Comparison of ENCODE assay signal across 21 mouse cellular contexts in the genomic region with DNA sequence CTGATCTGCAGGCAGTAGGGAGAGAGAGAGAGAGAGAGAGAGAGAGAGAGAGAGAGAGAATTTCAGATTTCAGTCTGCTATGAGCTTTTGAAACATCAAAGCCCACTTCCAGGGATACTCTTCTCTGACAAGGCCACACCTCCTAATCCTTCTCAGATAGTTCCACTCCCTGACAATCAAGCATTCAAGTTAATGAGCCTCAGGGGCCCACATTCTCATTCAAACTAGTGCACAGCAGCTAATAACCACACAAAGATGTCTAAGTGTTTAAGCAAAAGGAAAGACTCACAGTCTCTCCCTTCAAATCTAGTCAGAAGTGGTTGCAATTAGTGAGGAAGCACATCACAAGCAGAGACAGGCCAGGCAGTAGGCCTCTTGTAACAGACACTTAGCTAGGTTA. TPM values are rescaled to one million over a fixed set of nuclear protein-coding genes. Genes with fewer than 3 reads are reported as not detected.
DNase-seq lines count a peak whose midpoint lies in the region; ATAC-seq and TF ChIP-seq lines count a peak whose summit lies in the region.
"Had no signal": no experiment of that assay in that cellular context is flagged by ENCODE, and none has a peak within 500 bp of the region (broad histone marks: within the 10 kb centered on the region; RNA-seq: fewer than 3 reads in every experiment).

No protein-coding gene starts in this region.

- H3K27me3 ChIP-seq in heart, embryonic 16.5 days (ENCODE audit: control insufficient read depth, insufficient read depth, low read length): no peaks in the 10 kb centered on the region
- H3K27me3 ChIP-seq in lung, embryonic 14.5 days (ENCODE audit: insufficient read depth, low read length): no peaks in the 10 kb centered on the region
- no peaks in the 10 kb centered on the region for H3K27me3 ChIP-seq in lung, postnatal 0 days (replicated peaks; ENCODE audit: insufficient read depth, low read length)
- H3K27me3 ChIP-seq: embryonic facial prominence, embryonic 13.5 days; liver, embryonic 12.5 days; lung, embryonic 15.5 days; neural tube, embryonic 15.5 days had no signal

- no peak for ATAC-seq in heart, embryonic 16.5 days (replicated peaks; ENCODE audit: extremely low read depth, insufficient read depth, low FRiP score)
- ATAC-seq in lung, embryonic 14.5 days (ENCODE audit: insufficient read depth): no peak
- no peak for ATAC-seq in lung, postnatal 0 days
- ATAC-seq: forebrain, embryonic 14.5 days; liver, embryonic 12.5 days had no signal

- peak overlapping the region; percentile 65 for H3K27ac ChIP-seq in heart, embryonic 16.5 days (ENCODE audit: low read length)
- H3K27ac ChIP-seq in lung, embryonic 14.5 days (ENCODE audit: low read depth): 0 out of 2 replicates have a peak overlapping the region, but pooled peaks have one; percentile 8
- H3K27ac ChIP-seq in lung, postnatal 0 days (ENCODE audit: low read length): no peak overlapping the region
- H3K27ac ChIP-seq: embryonic facial prominence, embryonic 13.5 days; hindbrain, embryonic 10.5 days; lung, embryonic 15.5 days had no signal

- no peak overlapping the region for H3K4me3 ChIP-seq in heart, embryonic 16.5 days (ENCODE audit: low read length)
- H3K4me3 ChIP-seq in lung, embryonic 14.5 days (ENCODE audit: low read depth, low read length): no peak overlapping the region
- H3K4me3 ChIP-seq in lung, postnatal 0 days (ENCODE audit: low read depth, low read length): no peak overlapping the region
- H3K4me3 ChIP-seq: embryonic facial prominence, embryonic 13.5 days; hindbrain, embryonic 10.5 days; liver, embryonic 12.5 days; lung, embryonic 15.5 days; neural tube, embryonic 15.5 days had no signal

- H3K9me3 ChIP-seq in heart, embryonic 16.5 days (replicated peaks; ENCODE audit: control insufficient read depth, low read length): no peaks in the 10 kb centered on the region; the same call in none of the 2 replicates
- H3K9me3 ChIP-seq in lung, embryonic 14.5 days (ENCODE audit: low read depth, low read length): no peaks in the 10 kb centered on the region
- no peaks in the 10 kb centered on the region for H3K9me3 ChIP-seq in lung, postnatal 0 days (ENCODE audit: low read length)
- H3K9me3 ChIP-seq: embryonic facial prominence, embryonic 13.5 days; hindbrain, embryonic 10.5 days; liver, embryonic 12.5 days; lung, embryonic 15.5 days; neural tube, embryonic 15.5 days had no signal

- TF ChIP-seq EP300 in lung, postnatal 0 days (IDR thresholded peaks at IDR 0.05): no peak

- H3K36me3 ChIP-seq in heart, embryonic 16.5 days (ENCODE audit: control insufficient read depth, insufficient read depth): no peaks in the 10 kb centered on the region
- H3K36me3 ChIP-seq in lung, embryonic 14.5 days (ENCODE audit: insufficient read depth): no peaks in the 10 kb centered on the region
- no peaks in the 10 kb centered on the region for H3K36me3 ChIP-seq in lung, postnatal 0 days (ENCODE audit: insufficient read depth, low read length)
- H3K36me3 ChIP-seq: embryonic facial prominence, embryonic 13.5 days; hindbrain, embryonic 10.5 days; liver, embryonic 12.5 days; lung, embryonic 15.5 days; neural tube, embryonic 15.5 days had no signal

- H3K9ac ChIP-seq in heart, embryonic 16.5 days (ENCODE audit: low read length): no peak overlapping the region
- no peak overlapping the region for H3K9ac ChIP-seq in lung, embryonic 14.5 days
- H3K9ac ChIP-seq in lung, postnatal 0 days (replicated peaks; ENCODE audit: low read depth): no peak overlapping the region
- H3K9ac ChIP-seq: embryonic facial prominence, embryonic 13.5 days; liver, embryonic 12.5 days; lung, embryonic 15.5 days; neural tube, embryonic 15.5 days had no signal

- no peak for TF ChIP-seq CTCF in lung, embryonic 14.5 days (IDR thresholded peaks at IDR 0.05; ENCODE audit: low read depth)
- no peak for TF ChIP-seq CTCF in lung, postnatal 0 days (IDR thresholded peaks at IDR 0.05)

- no peak overlapping the region for H3K4me2 ChIP-seq in heart, embryonic 16.5 days (ENCODE audit: low read depth, low read length)
- H3K4me2 ChIP-seq in lung, embryonic 14.5 days: no peak overlapping the region
- no peak overlapping the region for H3K4me2 ChIP-seq in lung, postnatal 0 days (replicated peaks; ENCODE audit: low read depth, low read length)
- H3K4me2 ChIP-seq: embryonic facial prominence, embryonic 13.5 days; liver, embryonic 12.5 days; lung, embryonic 15.5 days; neural tube, embryonic 15.5 days had no signal

- DNase-seq in heart, adult 9 months (ENCODE audit: low spot score in 2 of 2): no peak
- DNase-seq in lung, embryonic 14.5 days: no peak
- no peak for DNase-seq in lung, postnatal 0 days (ENCODE audit: low spot score)
- peak; percentile 12 for DNase-seq in thymus, postnatal 0 days (ENCODE audit: low spot score)
- DNase-seq in thymus, adult 18-20 months: no peak
- no peak for DNase-seq in Muller cell, postnatal 12 days (ENCODE audit: inconsistent ontology term)
- DNase-seq: adrenal gland, postnatal 10 days; cerebellum, adult 11-12 months; cerebellum, postnatal 14 days; gastrocnemius, postnatal 25 days; kidney, adult 8-10 months; midbrain, embryonic 14.5 days had no signal

- no peaks in the 10 kb centered on the region for H3K4me1 ChIP-seq in heart, embryonic 16.5 days (ENCODE audit: control insufficient read depth, insufficient read depth, low read length)
- no peaks in the 10 kb centered on the region for H3K4me1 ChIP-seq in lung, embryonic 14.5 days (ENCODE audit: insufficient read depth)
- H3K4me1 ChIP-seq in lung, postnatal 0 days (ENCODE audit: insufficient read depth, low read depth, low read length): no peaks in the 10 kb centered on the region
- H3K4me1 ChIP-seq: embryonic facial prominence, embryonic 13.5 days; hindbrain, embryonic 10.5 days; neural tube, embryonic 15.5 days had no signal

RNA-seq across cellular contexts. Expression of a gene that starts 22.4 kb away (rescaled TPM):
- 36.7 and 38.5 TPM in 2 replicates for polyA plus RNA-seq in heart, embryonic 16.5 days (2015; fragmentation: Nextera tagmentation; extraction: Ambion mirVana)
- 15.4 and 18.4 TPM in 2 replicates for polyA plus RNA-seq in lung, embryonic 14.5 days (2014; fragmentation: Nextera tagmentation; extraction: Ambion mirVana)
- 23.6 and 26.6 TPM in 2 replicates for polyA plus RNA-seq in lung, postnatal 0 days (2015; fragmentation: Nextera tagmentation; extraction: Ambion mirVana)
- polyA plus RNA-seq in thymus, postnatal 0 days (2015; fragmentation: Nextera tagmentation; extraction: Ambion mirVana): 27.4 and 30.4 TPM in 2 replicates

RNA-seq across cellular contexts. Expression of a gene that starts 31.2 kb away (rescaled TPM):
- polyA plus RNA-seq in heart, embryonic 16.5 days (2015; fragmentation: Nextera tagmentation; extraction: Ambion mirVana): not detected in 2 replicates
- polyA plus RNA-seq in lung, embryonic 14.5 days (2014; fragmentation: Nextera tagmentation; extraction: Ambion mirVana): not detected in 2 replicates
- polyA plus RNA-seq in lung, postnatal 0 days (2015; fragmentation: Nextera tagmentation; extraction: Ambion mirVana): 0.07 TPM in 1 of 2 replicates, not detected in the other
- 0.08 and 0.18 TPM in 2 replicates for polyA plus RNA-seq in thymus, postnatal 0 days (2015; fragmentation: Nextera tagmentation; extraction: Ambion mirVana)
- polyA plus RNA-seq: embryonic facial prominence, embryonic 13.5 days; forebrain, embryonic 14.5 days; hindbrain, embryonic 10.5 days; intestine, embryonic 14.5 days; limb, embryonic 11.5 days; liver, embryonic 12.5 days; lung, embryonic 15.5 days; midbrain, embryonic 14.5 days; neural tube, embryonic 15.5 days had no signal

RNA-seq across cellular contexts. Expression of a gene that starts 42.3 kb away (rescaled TPM):
- 22.6 and 25.1 TPM in 2 replicates for polyA plus RNA-seq in heart, embryonic 16.5 days (2015; fragmentation: Nextera tagmentation; extraction: Ambion mirVana)
- 1.9 and 2.4 TPM in 2 replicates for polyA plus RNA-seq in lung, embryonic 14.5 days (2014; fragmentation: Nextera tagmentation; extraction: Ambion mirVana)
- polyA plus RNA-seq in lung, postnatal 0 days (2015; fragmentation: Nextera tagmentation; extraction: Ambion mirVana): 1.4 and 1.8 TPM in 2 replicates
- 25.4 and 26.8 TPM in 2 replicates for polyA plus RNA-seq in thymus, postnatal 0 days (2015; fragmentation: Nextera tagmentation; extraction: Ambion mirVana)
